Mouse (Mus musculus): ENCODE results near the gene Mak.

The Mak gene

DNA sequence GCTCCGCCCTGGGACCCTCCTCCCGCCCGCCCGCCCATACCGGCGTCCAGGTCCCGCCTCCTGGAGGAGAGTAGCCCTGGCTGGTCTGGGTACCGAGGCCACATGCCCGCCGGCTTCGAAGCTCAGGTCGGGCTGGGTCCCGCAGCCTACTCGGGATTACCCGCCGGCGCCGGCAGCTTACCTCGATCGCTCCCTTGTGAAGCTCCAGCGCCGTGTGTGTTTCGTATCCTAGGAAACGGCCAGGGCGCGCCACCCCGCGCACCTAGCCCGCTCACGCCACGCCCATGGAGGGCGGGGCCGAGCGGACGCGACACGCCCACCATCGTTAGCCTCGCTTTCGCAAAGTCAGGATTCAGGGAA lies at the start of gene Mak:
Mak (minus strand) TSS at position 286 of the 360 bp plus-strand sequence.
- DNase-seq (ENCODE audit: low spot score), result peak; percentile 76

DNA sequence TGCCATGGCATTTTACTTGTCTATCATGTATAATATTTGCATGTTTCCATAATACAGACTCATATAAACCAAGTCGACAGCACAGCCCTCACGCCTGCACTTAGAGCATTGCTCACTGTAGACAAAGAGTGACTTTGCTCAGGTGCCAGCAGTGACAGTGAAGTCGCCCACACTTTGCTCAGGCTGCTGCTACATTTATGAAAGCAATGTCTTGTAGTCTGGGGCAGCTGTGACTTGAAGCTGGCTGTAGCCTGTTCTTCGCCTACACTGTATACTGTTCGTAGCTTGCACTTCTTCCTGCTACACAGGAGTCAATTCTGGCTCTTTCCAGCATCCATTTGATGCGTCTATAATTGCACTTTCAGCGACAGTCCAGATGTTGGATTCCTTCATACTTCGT lies 49.6 kb upstream of the Mak start:
- no peak for DNase-seq (ENCODE audit: low spot score)

DNA sequence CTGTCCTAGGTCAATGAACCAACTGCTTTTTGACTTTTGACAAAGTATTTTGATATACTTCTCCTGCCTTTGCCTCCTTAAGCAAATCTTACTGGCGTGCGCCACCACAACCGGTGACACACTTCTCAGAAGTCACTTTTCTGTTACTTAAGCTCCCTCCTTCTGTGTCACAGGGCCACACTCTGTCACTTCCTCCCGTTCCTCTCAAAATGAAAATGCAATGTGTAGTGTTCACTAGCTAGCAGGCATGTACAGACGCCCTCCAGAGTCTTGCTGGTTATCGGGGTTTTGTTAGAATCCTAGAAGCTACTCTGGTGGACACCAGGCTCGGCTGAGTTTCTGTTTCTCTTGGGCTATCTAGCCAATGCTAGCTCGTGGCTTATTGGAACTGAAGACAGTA lies 48.8 kb upstream of the Mak start:
- DNase-seq (ENCODE audit: low spot score), result no peak

DNA sequence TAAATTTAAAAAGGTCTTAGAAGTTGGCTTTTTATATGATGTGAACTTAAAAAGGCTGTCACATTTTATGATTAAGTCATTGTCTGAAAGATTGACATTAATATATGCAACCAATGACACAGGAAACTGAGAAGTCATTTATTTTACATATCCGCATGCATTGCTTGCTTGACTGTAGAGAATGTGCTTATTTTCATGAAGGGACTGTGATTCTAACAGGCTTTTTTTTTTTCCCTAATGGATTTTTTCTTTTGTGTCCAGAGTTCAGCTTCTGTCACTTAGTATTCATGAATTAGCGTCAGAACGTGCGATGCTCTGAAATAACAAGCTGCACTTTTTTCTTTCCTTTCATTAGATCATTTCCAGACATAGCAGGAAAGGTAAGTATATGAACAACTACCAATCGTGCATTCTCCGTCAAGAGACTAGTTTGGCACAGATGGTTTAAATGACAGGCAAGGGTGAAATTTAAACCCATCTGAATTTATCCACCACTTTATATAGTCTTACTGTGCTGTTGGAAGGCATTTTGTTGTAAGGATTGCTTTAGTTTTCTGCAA lies 44.2 kb upstream of the Mak start:
- no peak for DNase-seq (ENCODE audit: low spot score)

DNA sequence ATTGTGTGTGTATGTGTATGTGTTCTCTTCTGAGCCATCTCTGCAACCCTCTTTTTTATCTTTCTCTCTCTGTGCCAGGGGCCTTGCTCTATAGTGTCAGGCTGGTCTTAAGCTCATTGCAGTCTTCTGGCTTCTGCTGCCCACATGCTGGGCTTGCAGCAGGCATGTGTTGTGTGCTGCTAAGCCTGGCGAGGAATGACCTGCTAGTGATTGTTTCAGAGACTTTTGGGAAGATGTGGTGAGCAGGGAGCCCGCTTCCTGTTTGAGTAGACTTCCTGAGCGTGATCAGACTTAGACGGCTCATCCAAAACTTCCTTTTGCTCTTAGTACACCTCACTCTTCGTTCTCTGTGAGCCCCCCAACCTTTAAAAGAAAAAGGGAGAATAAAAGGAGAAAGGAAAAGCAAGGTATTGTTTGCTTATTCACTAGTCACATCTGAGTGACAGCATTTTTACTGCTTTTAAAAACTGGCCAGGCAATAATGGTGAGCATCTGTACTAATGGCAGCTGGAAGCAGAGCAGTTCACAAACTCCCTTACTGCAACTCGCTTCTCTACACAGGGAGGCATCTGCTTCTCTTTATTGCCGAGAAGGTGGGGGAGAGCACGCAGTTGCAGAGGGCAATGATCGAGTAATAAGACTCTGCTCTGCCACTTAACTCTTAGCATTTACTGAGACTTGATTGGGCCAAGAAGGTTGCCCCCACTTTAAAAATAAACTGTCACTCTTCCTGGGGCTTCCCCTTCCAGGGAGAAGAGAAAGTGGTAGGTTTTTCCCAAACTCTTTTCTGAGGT lies 39.8 kb upstream of the Mak start:
- DNase-seq (ENCODE audit: low spot score), result no peak

DNA sequence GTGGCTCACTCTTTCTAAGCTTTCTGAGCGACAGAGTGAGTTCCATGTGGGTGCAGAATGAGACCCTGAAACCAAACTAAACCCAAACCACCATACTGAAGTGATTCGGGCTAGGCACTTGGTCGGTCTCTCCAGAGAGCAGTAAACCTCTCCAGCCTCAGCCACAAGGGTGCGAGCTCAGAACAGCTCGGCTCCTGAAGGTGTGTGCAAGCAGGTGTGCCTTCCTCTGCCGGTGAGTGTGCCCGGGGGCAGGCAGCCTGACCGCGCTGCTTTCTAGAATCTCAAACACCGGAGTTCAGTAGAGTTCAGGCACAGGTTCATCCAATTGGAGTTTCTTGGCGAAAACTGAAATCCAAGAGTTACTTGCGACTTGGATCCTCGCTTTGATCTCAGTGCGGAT lies 34.4 kb upstream of the Mak start, which contains the start of gene Sycp2l:
Sycp2l (plus strand) TSS at position 368 of the 400 bp plus-strand sequence.
- DNase-seq (ENCODE audit: low spot score), result no peak

DNA sequence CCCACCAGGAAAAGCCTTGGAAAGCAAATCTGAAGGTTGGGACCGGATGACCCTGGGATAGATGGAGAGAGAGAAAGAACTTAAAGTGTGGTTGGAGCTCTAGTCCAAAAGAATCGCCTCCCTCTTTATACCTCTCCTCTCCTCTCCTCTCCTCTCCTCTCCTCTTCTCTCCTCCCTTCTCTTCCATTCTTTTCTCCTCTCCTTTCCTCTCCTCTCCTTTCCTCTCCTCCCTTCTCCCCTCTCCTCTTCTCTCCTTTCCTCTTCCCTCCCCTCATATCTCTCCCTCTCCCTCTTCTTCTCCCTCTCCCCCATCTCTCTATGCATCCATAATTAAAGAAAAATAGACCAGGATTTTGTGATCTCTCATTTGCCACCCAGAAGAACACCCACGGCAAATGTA lies 31.4 kb upstream of the Mak start, which contains the start of gene Gcm2:
Gcm2 (minus strand) TSS at position 101 of the 400 bp plus-strand sequence.
- DNase-seq (ENCODE audit: low spot score), result no peak

DNA sequence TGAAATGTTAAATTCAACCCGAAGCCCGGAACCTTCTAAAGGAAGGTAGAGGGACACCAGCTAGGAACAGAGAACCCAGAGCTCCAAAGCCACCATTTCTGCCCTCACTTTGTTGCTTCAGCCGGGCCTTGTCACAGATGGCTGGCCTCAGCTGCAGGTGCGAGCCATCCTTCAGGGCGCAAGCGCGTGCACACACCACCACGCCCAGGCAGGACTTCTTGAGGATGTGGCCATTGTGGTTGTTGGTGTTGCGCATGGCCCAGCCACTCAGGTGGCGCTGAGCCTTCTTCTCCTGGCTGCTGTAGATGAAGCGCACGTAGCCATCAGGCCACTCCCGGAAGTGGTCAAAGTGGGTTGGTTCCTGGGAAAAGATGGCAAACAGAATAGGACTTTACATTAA lies 26.0 kb upstream of the Mak start:
- DNase-seq (ENCODE audit: low spot score), result no peak

DNA sequence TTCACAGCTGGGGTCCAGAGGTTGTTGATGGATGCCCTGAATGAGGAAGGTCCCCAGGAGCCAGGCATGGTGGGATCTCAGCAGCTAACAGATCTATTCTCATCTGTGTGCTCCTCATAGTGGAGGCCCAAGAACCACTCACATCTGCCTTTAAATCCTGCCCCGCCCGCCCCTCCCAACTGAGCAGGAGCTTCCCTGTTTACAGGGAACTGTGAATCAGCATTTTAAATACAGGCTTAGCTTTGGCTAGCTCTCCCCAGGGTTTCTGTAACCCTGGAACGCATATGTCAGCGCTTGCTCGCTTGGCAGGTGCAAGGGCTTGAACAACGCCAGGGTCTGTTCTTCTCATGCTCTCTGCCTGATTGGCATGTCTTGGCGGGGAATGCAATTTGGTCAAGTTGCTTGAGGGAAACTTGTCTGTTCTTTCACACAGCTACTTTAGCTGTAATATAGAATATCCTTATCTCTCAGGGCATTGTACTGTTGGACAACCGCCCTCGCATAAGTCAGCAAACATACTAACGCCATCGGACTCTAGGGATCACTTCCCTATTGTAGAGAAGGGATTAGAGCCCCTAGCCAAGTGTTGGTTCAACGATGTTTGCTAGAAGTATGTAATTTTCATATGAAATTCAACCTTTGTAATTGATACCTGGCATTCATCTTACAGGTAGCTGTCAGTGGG lies 24.5 kb upstream of the Mak start:
- DNase-seq (ENCODE audit: low spot score), result no peak

DNA sequence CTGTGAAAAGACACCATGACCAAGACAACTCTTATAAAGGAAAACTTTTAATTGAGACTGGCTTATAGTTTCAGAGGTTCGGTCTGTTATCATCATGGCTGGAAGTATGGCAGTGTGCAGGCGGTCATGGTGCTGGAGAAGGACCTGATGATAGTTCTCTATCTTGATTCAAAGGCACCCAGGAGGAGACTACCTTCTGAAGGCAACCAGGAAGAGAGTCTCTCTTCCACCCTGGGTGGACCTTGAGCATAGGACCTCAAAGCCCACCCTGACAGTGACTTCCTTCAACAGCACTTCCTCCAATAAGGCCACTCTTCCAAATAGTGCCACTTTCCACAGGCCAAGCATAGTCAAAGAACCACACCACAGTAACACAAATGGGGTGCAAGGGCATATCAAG lies 20.5 kb upstream of the Mak start:
- no peak for DNase-seq (ENCODE audit: low spot score)

DNA sequence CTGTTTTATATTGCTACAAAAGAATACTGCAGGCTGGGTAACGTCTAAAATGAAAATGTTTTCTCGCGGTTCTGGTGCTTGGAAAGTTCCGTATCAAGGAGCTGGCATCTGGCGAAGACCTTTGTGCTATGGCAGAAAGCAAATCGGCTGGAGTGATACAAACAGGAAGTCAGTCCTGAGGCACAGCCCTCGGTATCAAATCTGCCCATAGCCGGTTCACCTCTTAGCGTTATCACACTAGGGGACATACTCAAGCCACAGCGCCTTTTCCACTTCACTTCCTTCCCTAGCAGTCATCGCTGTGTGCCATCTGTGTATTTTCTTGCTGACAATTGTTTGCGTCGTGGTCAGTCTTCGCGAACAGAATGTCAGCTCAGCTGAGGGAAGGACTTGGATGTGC lies 18.8 kb upstream of the Mak start:
- DNase-seq (ENCODE audit: low spot score), result no peak

DNA sequence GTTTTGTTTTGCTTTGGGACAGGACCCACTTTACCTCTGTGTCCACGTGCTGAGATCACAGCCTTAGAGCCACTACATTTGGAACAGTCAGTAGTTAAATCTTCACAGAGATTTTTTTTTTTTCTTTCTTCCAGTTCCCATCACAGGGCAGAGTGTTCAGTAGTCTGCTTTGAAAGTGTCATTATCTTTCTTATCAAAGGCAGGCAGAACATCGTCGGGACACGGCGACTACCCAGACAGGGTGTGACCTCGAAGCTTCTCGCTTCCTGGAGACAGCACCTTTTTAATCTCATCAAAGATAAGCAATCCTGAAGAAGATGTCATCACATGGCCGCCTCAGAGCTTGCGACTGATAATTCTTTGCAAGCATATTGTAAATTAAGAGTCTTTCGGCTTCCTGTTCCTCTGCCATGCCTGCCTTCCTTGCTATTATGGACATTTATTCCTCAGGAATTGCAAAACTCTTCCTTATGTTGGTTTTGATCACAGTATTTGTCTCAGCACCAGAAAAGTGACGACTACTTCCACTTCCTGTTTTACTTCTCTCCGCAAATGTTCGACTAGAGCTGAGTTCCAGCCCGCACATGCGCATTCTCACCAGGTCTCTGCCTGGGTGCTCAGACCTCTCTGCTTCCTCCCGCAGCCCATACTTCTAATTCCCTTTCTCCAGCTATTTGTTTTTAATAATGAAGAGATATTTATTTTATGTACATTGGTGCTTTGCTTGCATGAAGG lies 18.0 kb upstream of the Mak start:
- no peak for DNase-seq (ENCODE audit: low spot score)

DNA sequence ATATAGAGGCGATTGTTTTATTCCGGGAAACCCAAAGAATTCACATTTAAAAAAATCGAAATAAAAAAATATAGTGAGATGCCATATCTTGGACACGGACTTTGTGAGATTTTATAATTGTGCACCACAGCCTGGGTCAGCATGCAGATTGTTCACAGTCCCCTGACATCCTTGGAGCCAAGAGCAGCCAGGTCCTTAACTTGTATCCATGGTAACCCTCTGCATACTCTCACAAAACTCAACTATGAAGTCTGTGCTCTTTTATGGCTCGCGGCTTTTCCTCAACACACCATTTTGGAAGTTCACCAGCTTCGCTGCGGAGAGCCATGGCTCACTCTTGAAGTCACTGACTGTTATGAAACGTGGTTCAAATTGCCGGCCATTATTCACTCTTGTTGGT lies 14.7 kb upstream of the Mak start:
- DNase-seq (ENCODE audit: low spot score), result no peak

DNA sequence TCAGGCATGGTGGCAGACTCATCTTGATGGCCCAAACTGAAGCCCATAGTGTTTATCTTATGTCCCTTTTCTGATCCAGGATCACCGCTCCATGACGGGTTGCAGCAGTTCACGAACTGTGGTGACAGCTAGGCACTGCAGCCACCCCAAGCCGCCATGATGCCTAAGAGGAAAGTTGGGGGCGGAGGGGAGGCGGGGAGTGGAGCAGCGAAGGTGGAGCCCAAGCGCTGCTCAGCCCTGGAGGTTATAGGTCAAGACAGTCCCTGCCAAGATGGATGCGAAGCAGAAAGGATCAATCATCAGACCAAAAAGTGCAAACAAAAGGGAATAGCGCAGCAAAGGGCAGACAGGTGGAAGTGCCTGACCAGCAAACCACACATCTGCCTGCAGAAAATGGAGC lies 11.8 kb upstream of the Mak start:
- DNase-seq (ENCODE audit: low spot score), result no peak

DNA sequence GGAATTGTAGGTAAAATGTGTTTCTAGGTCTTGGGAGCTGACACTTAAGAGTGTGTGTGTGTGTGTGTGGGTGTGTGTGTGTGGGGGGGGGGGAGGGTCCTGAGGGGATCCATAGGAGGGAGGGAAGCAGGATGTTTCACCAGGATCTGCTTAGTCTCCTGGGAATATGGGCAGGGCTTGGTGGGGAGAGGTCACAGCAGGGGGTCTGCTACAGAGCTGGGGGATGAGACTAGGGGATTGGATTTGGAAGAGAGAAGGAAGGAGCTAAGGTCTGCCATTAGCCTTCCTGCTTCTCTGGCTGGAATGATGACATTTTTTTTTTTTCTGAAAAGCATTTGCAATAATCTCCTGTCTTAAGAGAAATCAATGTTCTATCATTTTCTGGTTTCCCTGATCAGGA lies 9.2 kb upstream of the Mak start:
- no peak for DNase-seq (ENCODE audit: low spot score)

DNA sequence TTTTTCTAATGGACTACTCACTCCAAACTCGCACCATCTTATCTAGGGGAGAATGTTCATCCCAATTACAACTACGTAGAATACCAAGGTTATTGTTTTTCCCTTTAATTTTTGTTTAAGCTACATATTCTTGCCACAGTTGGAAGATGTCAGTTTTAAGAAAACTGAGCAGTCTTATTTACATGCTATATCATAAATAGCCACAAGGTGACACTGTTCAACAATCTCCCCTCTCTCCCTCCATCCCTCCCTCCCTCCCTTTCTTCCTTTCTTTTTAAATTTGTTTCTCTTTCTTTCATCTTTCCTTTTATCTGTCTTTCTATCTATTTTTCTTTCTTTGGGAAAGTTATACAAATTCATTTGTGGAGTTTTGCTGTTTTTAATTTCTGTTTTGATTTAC lies 5.6 kb upstream of the Mak start:
- peak; percentile 73 for DNase-seq (ENCODE audit: low spot score)

DNA sequence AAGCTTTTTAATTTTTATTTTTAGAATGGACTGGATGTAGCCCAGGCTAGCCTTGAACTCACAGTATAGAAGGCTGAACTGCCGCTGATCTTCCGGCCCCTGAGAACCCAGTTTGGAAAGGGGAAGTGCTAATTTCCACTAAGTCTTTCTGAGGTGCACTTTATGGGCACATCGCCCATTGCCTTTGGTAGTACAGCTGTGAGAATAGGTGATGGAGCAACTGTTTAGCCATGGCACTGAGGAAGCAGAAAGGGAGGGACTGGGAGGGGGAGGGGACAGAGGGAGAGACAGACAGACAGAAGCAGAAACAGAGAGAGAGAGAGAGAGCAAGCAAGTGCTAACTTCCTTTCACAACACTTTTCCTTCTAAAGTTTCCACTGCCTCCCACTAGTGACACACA lies 5.0 kb upstream of the Mak start:
- DNase-seq (ENCODE audit: low spot score), result no peak

DNA sequence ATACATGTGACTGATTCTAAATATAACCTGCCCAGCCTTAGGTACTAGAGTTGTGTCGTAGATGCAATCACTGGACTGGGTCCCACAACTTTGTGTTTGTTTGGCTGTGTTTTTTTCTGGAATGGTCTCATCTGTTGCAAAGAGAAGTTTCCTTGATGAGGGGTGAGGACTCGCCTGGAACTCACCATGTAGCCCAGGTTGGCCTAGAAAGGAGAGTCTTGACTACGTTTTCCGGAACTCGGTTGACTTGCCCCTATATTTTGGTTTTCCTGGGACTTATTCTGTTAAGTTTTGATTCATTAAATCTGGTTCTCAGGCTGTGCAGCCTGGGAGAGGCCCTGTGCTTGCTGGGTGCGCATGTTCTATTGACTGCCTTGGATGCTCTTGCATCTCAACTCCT lies 1.2 kb upstream of the Mak start:
- DNase-seq (ENCODE audit: low spot score), result no peak

DNA sequence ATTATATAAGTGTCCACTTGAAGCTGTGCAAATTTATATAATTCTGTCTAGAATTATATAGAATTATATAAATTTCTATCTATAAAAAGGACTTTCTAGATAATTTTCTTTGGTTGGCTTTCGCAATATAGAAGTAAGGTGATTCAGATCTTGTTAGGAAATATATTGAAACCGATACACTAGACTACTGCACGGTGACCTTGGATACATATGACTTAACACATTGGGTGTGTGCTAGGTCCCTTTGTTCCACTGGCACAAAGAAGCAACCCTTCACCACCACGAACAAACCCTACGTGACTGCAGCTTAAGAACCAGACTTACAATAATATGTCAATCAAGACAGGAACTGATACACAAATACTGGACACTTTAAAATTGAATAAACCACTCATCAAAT lies 353 bp upstream of the Mak start:
- no peak for DNase-seq (ENCODE audit: low spot score)

DNA sequence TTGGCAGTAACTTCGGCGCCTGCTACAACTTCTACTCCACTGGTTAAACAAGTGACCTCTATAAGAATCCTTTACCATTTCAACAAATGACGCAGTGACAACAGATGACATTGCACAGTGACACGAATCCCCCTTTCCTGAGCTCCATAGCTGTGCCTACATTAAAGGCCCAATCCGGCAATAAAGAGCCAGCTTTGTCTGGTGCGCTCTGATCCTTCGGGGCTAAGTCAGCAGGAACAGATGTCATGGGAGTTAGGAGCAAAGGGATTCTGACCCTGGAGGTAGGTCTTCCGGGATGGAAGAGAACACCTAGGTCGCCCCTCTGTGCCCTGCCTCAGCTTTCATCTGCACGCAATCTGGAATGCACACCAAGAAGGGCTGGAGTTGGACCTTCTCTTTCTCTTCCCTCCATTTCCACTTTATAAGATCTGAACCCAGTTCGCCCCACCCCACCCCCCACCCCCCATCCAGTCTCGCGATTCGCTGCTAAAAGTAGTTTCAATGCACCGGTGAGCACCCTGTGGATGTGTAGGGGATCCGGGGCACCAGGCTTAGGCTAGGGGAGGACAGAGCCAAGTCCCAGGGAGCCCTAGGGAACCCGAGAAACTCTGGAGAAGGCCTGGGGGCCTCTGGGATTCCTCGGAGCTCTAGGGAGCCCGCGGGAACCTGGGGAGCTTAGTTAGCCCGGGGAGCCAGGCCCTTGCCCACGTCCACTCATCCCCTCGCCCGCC lies 651 bp downstream of the Mak start:
- peak; percentile 36 for DNase-seq (ENCODE audit: low spot score)

DNA sequence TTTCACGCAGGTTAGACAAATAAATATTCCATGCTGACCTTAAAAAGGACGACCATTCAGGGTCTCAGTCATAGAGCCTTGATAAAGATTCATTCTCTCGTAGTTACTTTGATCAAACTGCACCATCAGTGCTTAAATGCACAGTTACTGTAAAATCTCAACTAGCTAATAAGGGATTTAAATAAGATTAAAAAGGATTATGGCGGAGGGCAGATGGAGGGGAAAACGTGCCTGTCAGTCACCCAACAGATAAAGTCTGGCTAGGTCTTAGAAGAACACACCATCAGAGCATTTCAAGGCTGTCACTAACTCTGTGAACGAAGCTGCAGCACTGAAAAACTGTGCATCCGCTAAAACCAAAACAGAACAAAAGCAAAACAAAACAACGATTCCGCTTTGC lies 1.6 kb downstream of the Mak start:
- peak; percentile 34 for DNase-seq (ENCODE audit: low spot score)

DNA sequence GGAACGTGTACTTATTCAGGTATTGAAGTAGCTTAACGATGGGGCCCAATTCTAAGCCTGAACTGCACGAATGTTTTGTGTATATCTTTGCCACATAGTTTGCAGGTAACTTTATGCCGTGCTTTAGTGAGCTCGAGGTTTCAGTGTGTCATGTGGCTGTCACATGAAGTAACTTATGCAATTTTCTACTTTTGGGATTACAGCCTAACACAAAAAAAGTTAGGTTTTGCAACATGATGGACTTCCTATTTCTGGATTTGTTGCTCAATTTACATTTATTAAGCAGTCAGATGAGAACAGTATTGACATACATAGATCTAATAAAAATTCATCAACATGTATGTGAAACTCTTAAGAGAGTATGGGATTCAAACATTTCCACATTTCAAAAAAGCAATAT lies 5.7 kb downstream of the Mak start:
- no peak for DNase-seq (ENCODE audit: low spot score)

Data from retina, embryonic 14.5 days (tissue).